In the genomic region with DNA sequence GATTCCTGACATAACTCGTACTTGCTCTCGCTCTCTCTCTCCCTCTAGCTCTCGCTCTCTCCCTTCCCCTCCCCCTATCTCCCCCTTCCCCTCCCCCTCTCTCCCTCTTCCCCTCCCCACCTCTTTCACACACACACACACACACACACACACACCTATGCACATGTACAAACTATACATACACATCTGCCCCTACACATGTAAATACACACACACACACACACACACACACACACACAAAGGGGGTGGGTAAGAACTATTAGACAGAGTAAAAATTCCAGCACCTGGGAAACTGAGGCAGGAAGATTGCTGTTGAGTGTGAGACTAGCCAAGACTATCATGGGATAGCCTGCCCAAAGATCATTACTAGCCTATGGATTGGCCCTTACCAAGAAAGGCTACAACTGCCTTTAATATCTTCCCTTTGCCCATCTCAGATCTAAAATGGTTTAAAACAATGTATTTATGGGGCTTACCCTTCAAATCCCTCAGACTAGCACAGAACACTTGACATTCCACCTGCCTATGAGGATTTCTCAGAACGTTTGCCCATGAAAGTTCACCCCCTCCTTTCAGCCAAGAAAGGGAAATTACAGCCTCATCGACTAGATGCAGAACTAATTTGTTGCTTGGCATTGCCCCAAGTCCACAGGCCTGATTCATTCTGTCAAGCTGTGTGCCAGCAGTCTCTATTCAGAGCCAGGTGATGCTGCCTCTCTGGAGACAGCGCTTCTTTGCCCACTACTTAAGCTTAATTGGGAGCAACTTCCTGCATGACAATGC, we compare ENCODE assay signal across 9 mouse cellular contexts.
A peak's percentile ranks its signal among the peaks of the same experiment; 100 is the strongest.
DNase-seq lines count a peak whose midpoint lies in the region; ATAC-seq and TF ChIP-seq lines count a peak whose summit lies in the region.
"Had no signal": no experiment of that assay in that cellular context is flagged by ENCODE, and none has a peak within 500 bp of the region (broad histone marks: within the 10 kb centered on the region; RNA-seq: fewer than 3 reads in every experiment).

No protein-coding gene starts in this region.

- no peaks in the 10 kb centered on the region for H3K27me3 ChIP-seq in hindbrain, embryonic 13.5 days
- H3K27me3 ChIP-seq in hindbrain, embryonic 10.5 days (ENCODE audit: insufficient read depth, poor library complexity, severe bottlenecking): no peaks in the 10 kb centered on the region
- no peaks in the 10 kb centered on the region for H3K27me3 ChIP-seq in hindbrain, postnatal 0 days (ENCODE audit: insufficient read depth, low read length)
- no peaks in the 10 kb centered on the region for H3K27me3 ChIP-seq in kidney, embryonic 14.5 days (ENCODE audit: control insufficient read depth, insufficient read depth, low read length)

- ATAC-seq in hindbrain, embryonic 13.5 days (ENCODE audit: low FRiP score): peak; percentile 88
- peak; percentile 82 for ATAC-seq in hindbrain, postnatal 0 days
- ATAC-seq in kidney, embryonic 14.5 days (ENCODE audit: low FRiP score, low TSS enrichment): no peak
- ATAC-seq: liver, postnatal 0 days had no signal

- H3K4me1 ChIP-seq in hindbrain, embryonic 13.5 days (replicated peaks): peaks cover 11% of the 10 kb centered on the region
- H3K4me1 ChIP-seq in hindbrain, embryonic 10.5 days (replicated peaks): peaks cover 3% of the 10 kb centered on the region; the same call in 1 of the 2 replicates
- peaks cover 3% of the 10 kb centered on the region; the same call in 1 of the 2 replicates for H3K4me1 ChIP-seq in hindbrain, postnatal 0 days (ENCODE audit: insufficient read depth, low read length)
- no peaks in the 10 kb centered on the region for H3K4me1 ChIP-seq in kidney, embryonic 14.5 days (ENCODE audit: control insufficient read depth, insufficient read depth, low read length)

- 0 out of 2 replicates have a peak overlapping the region, but pooled peaks have one; percentile 4 for H3K27ac ChIP-seq in hindbrain, embryonic 13.5 days
- no peak overlapping the region for H3K27ac ChIP-seq in hindbrain, embryonic 10.5 days
- no peak overlapping the region for H3K27ac ChIP-seq in hindbrain, postnatal 0 days
- no peak overlapping the region for H3K27ac ChIP-seq in kidney, embryonic 14.5 days (ENCODE audit: low read depth, low read length)

- no peak for DNase-seq in hindbrain, embryonic 10.5 days (ENCODE audit: low spot score)
- DNase-seq in cerebellum, adult 18-20 months: peak; percentile 30 to 42
- DNase-seq in hindbrain, postnatal 0 days (ENCODE audit: low spot score): peak; percentile 91
- DNase-seq in retina, postnatal 1 day: peak; percentile 67
- DNase-seq in urinary bladder, postnatal 10 days (ENCODE audit: low spot score): no peak
- DNase-seq in thymus, postnatal 25 days: no peak
- DNase-seq: liver, postnatal 0 days had no signal

- no peak for TF ChIP-seq CTCF in hindbrain, postnatal 0 days (IDR thresholded peaks at IDR 0.05; ENCODE audit: low read depth)

- H3K36me3 ChIP-seq in hindbrain, embryonic 13.5 days: no peaks in the 10 kb centered on the region
- no peaks in the 10 kb centered on the region for H3K36me3 ChIP-seq in hindbrain, embryonic 10.5 days
- H3K36me3 ChIP-seq in hindbrain, postnatal 0 days (ENCODE audit: insufficient read depth, low read length): no peaks in the 10 kb centered on the region
- H3K36me3 ChIP-seq in kidney, embryonic 14.5 days (ENCODE audit: control insufficient read depth, insufficient read depth, low read length): no peaks in the 10 kb centered on the region

- no peak overlapping the region for H3K9ac ChIP-seq in hindbrain, embryonic 13.5 days
- no peak overlapping the region for H3K9ac ChIP-seq in hindbrain, postnatal 0 days (replicated peaks; ENCODE audit: low read length)
- no peak overlapping the region for H3K9ac ChIP-seq in kidney, embryonic 14.5 days (ENCODE audit: low read depth, low read length)
- H3K9ac ChIP-seq: liver, postnatal 0 days had no signal

- no peaks in the 10 kb centered on the region for H3K9me3 ChIP-seq in hindbrain, embryonic 13.5 days
- no peaks in the 10 kb centered on the region for H3K9me3 ChIP-seq in hindbrain, embryonic 10.5 days
- no peaks in the 10 kb centered on the region for H3K9me3 ChIP-seq in hindbrain, postnatal 0 days (ENCODE audit: low read length)
- H3K9me3 ChIP-seq in kidney, embryonic 14.5 days (ENCODE audit: control insufficient read depth, low read length): no peaks in the 10 kb centered on the region

- 59% methylated on average over 6 of the region's 6 CpGs for WGBS in hindbrain, embryonic 13.5 days
- 77% methylated on average over 6 of the region's 6 CpGs for WGBS in hindbrain, embryonic 10.5 days
- WGBS in hindbrain, postnatal 0 days: 61% methylated on average over 6 of the region's 6 CpGs
- 80% methylated on average over 6 of the region's 6 CpGs for WGBS in kidney, embryonic 14.5 days

- H3K4me3 ChIP-seq in hindbrain, embryonic 13.5 days: no peak overlapping the region
- no peak overlapping the region for H3K4me3 ChIP-seq in hindbrain, embryonic 10.5 days
- H3K4me3 ChIP-seq in hindbrain, postnatal 0 days (ENCODE audit: low read length): no peak overlapping the region
- H3K4me3 ChIP-seq in kidney, embryonic 14.5 days (ENCODE audit: low read length): no peak overlapping the region

- H3K4me2 ChIP-seq in hindbrain, embryonic 13.5 days: no peak overlapping the region
- H3K4me2 ChIP-seq in hindbrain, postnatal 0 days (ENCODE audit: low read depth, low read length): no peak overlapping the region
- H3K4me2 ChIP-seq in kidney, embryonic 14.5 days (replicated peaks; ENCODE audit: low read depth, low read length): no peak overlapping the region

Comparison
In these comparisons a context has a peak if more than half of its experiments do, and no peak if none do; other contexts are left out.
1. DNase-seq: peak in cerebellum, adult 18-20 months (2 of 2), hindbrain, postnatal 0 days (single experiment) and retina, postnatal 1 day (single experiment); none in hindbrain, embryonic 10.5 days (single experiment), urinary bladder, postnatal 10 days (single experiment) and thymus, postnatal 25 days (single experiment).